Mouse (Mus musculus) regulatory T cell (primary cell): ENCODE results near the gene Gucy2c.
"Not testable (repeated sequence)": the region's sequence is repeated elsewhere in the genome, so short reads cannot be mapped to it uniquely, and the experiment has no call there.

ENCODE experiments used
- in situ Hi-C: fragments of 300-600 bp; cut with MboI, MseI; formaldehyde crosslinking; loops from one replicate; pipeline ENCODE4 v1.15.1; 2025; ENCODE audit warnings: high pct_unique_total_duplicates

Gucy2c gene

GRCm38 (mm10) chr6:136804705-136805408 lies 23.3 kb upstream of the Gucy2c start:
- in situ Hi-C loops, result loop anchor here (5.0 to 25.0 kb wide), 2 partner anchors 132 to 932 kb away; partner anchors contain the start of gene Strap

GRCm38 (mm10) chr6:136803739-136804633 lies 22.4 kb upstream of the Gucy2c start, which contains the start of gene Hist4h4:
Hist4h4 (minus strand) TSS chr6:136804415.
- in situ Hi-C loops, result loop anchor here (25.0 kb wide), 1 partner anchor 933 kb away; the partner anchor contains the start of gene Strap

GRCm38 (mm10) chr6:136803093-136803738 lies 21.7 kb upstream of the Gucy2c start:
- in situ Hi-C loops, result loop anchor here (25.0 kb wide), 1 partner anchor 934 kb away; the partner anchor contains the start of gene Strap

GRCm38 (mm10) chr6:136801274-136801673 lies 19.7 kb upstream of the Gucy2c start:
- in situ Hi-C loops, result loop anchor here (25.0 kb wide), 1 partner anchor 936 kb away; the partner anchor contains the start of gene Strap

- in situ Hi-C loops, result loop anchor here (25.0 kb wide), 1 partner anchor 937 kb away; the partner anchor contains the start of gene Strap
Measured at GRCm38 (mm10) chr6:136800710-136801109, 19.1 kb upstream of the Gucy2c start.

- in situ Hi-C loops, result not testable (repeated sequence)
Measured at GRCm38 (mm10) chr6:136797874-136798693, 16.5 kb upstream of the Gucy2c start.

- in situ Hi-C loops, result no loop called here
Measured at GRCm38 (mm10) chr6:136795850-136796249, 14.3 kb upstream of the Gucy2c start.

- in situ Hi-C loops, result no loop called here
Measured at GRCm38 (mm10) chr6:136795110-136795509, 13.5 kb upstream of the Gucy2c start.

GRCm38 (mm10) chr6:136793831-136794525 lies 12.4 kb upstream of the Gucy2c start:
- in situ Hi-C loops, result no loop called here

GRCm38 (mm10) chr6:136792884-136793758 lies 11.6 kb upstream of the Gucy2c start:
- in situ Hi-C loops, result no loop called here

GRCm38 (mm10) chr6:136789391-136789971 lies 7.9 kb upstream of the Gucy2c start:
- in situ Hi-C loops, result loop anchor here (10.0 kb wide), 1 partner anchor 345 kb away; no protein-coding TSS in a partner anchor

- in situ Hi-C loops, result loop anchor here (10.0 kb wide), 1 partner anchor 338 kb away; no protein-coding TSS in a partner anchor
Measured at GRCm38 (mm10) chr6:136782761-136783160, 1.2 kb upstream of the Gucy2c start.

- in situ Hi-C loops, result loop anchor here (10.0 kb wide), 1 partner anchor 337 kb away; no protein-coding TSS in a partner anchor
Measured at GRCm38 (mm10) chr6:136782146-136782545, 581 bp upstream of the Gucy2c start.

GRCm38 (mm10) chr6:136776392-136776791 lies 5.2 kb downstream of the Gucy2c start:
- in situ Hi-C loops, result no loop called here

GRCm38 (mm10) chr6:136769859-136770258 lies 11.7 kb downstream of the Gucy2c start:
- in situ Hi-C loops, result loop anchor here (25.0 kb wide), 1 partner anchor 758 kb away; no protein-coding TSS in a partner anchor

- in situ Hi-C loops, result loop anchor here (25.0 kb wide), 1 partner anchor 757 kb away; no protein-coding TSS in a partner anchor
Measured at GRCm38 (mm10) chr6:136769143-136769542, 12.4 kb downstream of the Gucy2c start.

- in situ Hi-C loops, result loop anchor here (25.0 kb wide), 1 partner anchor 752 kb away; no protein-coding TSS in a partner anchor
Measured at GRCm38 (mm10) chr6:136763912-136764311, 17.7 kb downstream of the Gucy2c start.

GRCm38 (mm10) chr6:136750567-136750966 lies 31.0 kb downstream of the Gucy2c start:
- in situ Hi-C loops, result loop anchor here (25.0 kb wide), 1 partner anchor 738 kb away; no protein-coding TSS in a partner anchor
